Mouse (Mus musculus) lung, adult 2 months (tissue): ENCODE data around the gene Sh3rf3. TPM values are rescaled to one million over a fixed set of nuclear protein-coding genes. Genes with fewer than 3 reads are reported as not detected.

Experiments used
- DNase-seq: peaks from one replicate; pipeline ENCODE4 v3.0.0; 2022
- H3K4me1 ChIP-seq: fragments of 200-500 bp; 2 replicates; pipeline ENCODE4 v1.6.1; 2011; ENCODE audit warnings: low read length; ENCODE audit not compliant: control insufficient read depth, insufficient read depth
- H3K4me3 ChIP-seq: fragments of 200-500 bp; replicated peaks from 2 replicates; pipeline ENCODE3; 2011; ENCODE audit warnings: low read depth, mild to moderate bottlenecking, control low read depth, low read length; ENCODE audit errors: extremely low read depth
- CTCF ChIP-seq: fragments of 200-500 bp; IDR thresholded peaks from 2 replicates; pipeline ENCODE4 v1.5.1; 2011; ENCODE audit warnings: mild to moderate bottlenecking, low read length, control low read depth; ENCODE audit not compliant: insufficient read depth
- POLR2A ChIP-seq: fragments of 200-500 bp; IDR thresholded peaks from 2 replicates; pipeline ENCODE4 v1.6.1; 2011; ENCODE audit warnings: low read depth, mild to moderate bottlenecking, control low read depth, low read length, borderline replicate concordance; ENCODE audit errors: extremely low read depth
- WGBS: fragments of 180-500 bp; shearing (Covaris S2); methylation state at CpG from one replicate; pipeline ENCODE4 v1.1.7; 2018; 5-methylcytosine and 5-hydroxymethylcytosine counted together
- polyA plus RNA-seq: library from polyadenylated mRNA; depleted of rRNA; stranded (reverse); fragments of >200 nt; gene quantifications from 2 replicates; pipeline ENCODE4 v1.2.3, GENCODE M21; 2012; rRNA removed

Gene Sh3rf3
- polyA plus RNA-seq, 1 experiment = 10.1 TPM

DNA sequence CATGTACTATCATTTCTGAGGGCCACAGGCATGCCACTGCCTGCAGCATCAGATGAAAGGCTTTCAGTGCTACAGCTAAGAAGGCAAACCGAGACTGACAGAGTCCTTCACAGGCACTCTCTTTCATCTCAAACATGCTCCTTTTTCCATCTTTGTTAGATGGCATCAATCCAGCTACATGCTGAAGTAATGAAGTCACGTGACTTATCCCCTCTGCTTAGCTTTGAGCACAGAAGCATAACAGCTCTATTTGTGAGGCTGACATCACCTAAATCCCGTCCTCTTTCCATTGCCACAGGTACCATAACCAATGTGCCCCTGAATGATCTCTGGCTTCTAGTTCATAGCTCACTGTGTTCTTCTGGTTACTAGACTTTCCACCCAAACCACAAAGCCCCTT, 357.9 kb downstream of the Sh3rf3 start:
- no peak overlapping the region for H3K4me3 ChIP-seq
- no peak for DNase-seq
- TF ChIP-seq CTCF (no peak), POLR2A (no peak)
- 70% methylated on average over 3 of the region's 3 CpGs for WGBS
- H3K4me1 ChIP-seq = no peaks in the 10 kb centered on the region

- Histone ChIP-seq H3K4me3 (no peak overlapping the region), H3K4me1 (no peaks in the 10 kb centered on the region)
- no peak for DNase-seq
- 90% methylated on average over 1 of the region's 1 CpGs for WGBS
- no peak for TF ChIP-seq CTCF
- no peak for TF ChIP-seq POLR2A
Observed at GRCm38 (mm10) chr10:59172539-59172938, 359.4 kb downstream of the Sh3rf3 start.

- H3K4me3 ChIP-seq = no peak overlapping the region
- DNase-seq = no peak
- 44% methylated on average over 3 of the region's 3 CpGs for WGBS
- TF ChIP-seq CTCF (no peak), POLR2A (no peak)
- H3K4me1 ChIP-seq = no peaks in the 10 kb centered on the region
Observed at GRCm38 (mm10) chr10:59179620-59180019, 366.5 kb downstream of the Sh3rf3 start.

DNA sequence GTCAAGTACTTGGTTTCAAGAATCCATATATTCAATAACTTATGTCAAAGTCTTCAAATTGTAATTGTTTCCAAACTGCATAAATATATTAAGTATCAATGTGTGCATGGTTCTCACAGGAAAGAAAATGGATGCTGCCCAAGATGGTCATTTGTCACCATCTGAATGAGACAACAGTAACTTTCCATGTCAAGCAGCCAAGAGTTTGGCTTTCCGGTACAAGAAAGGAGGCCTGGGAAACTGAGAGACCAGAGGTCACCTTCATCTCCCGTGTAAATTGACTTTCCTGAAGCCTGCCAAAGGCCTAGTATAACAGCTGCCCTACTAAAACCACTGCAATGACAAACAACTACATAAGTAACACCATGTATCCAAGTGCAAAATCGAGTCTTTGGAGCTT, 369.1 kb downstream of the Sh3rf3 start:
- DNase-seq = no peak
- Histone ChIP-seq H3K4me1 (no peaks in the 10 kb centered on the region), H3K4me3 (no peak overlapping the region)
- TF ChIP-seq CTCF (no peak), POLR2A (no peak)
- WGBS = 43% methylated on average over 3 of the region's 3 CpGs

Other genes with a start within 250 kb of the Sh3rf3 start
- gene Edar, start 137.7 kb upstream of the Sh3rf3 start, polyA plus RNA-seq = 0.46 and 0.85 TPM in 2 replicates
- not detected in 2 replicates for gene Gm17542, start 95.1 kb upstream of the Sh3rf3 start, polyA plus RNA-seq